ENCODE assay signal across 9 mouse cellular contexts in the genomic region with DNA sequence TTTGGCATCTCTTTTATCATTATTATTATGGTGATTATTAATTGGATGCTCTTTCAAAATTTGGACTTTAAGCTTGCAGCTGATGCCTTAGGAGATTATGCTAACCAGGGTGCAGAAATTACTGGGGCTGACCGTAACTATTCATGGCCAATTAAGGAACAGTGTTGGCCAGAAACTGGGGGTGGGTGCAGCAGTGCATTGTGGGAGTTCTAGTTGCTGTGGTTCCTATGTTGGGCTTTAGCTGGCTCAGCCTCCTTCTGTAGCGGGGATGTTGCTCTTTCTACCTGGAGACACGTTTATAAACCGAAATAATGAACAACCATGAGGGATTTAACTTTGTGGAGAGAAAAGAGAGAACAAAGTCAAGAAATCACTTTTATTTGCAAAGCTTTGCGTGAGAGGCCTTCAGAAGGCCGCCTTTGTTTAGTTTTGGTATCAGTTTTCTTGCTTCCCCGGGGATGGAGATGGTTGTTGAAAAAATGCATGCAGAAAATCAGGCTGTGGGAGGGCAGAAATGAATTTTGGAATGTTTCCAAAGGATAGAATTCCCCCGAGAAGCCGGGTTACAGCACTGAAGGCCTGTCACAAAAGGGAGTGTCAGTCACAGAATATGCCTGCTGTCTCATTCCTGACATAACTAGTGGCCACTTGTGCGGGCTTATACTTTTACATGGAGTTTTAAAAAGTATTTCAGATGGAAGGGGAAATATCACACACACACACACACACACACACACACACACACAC.
DNase-seq lines count a peak whose midpoint lies in the region; ATAC-seq and TF ChIP-seq lines count a peak whose summit lies in the region.
"Had no signal": no experiment of that assay in that cellular context is flagged by ENCODE, and none has a peak within 500 bp of the region (broad histone marks: within the 10 kb centered on the region; RNA-seq: fewer than 3 reads in every experiment).

No protein-coding gene starts in this region.

- H3K36me3 ChIP-seq in hindbrain, embryonic 15.5 days = no peaks in the 10 kb centered on the region
- H3K36me3 ChIP-seq in stomach, postnatal 0 days (ENCODE audit: control insufficient read depth, insufficient read depth, low read length) = no peaks in the 10 kb centered on the region

- no peak for TF ChIP-seq CTCF in stomach, postnatal 0 days (IDR thresholded peaks at IDR 0.05; ENCODE audit: low read depth)

- 0 out of 2 replicates have a peak, but pooled peaks have one; percentile 27 for ATAC-seq in hindbrain, embryonic 15.5 days (ENCODE audit: low FRiP score, low read depth)
- ATAC-seq in stomach, postnatal 0 days (ENCODE audit: low FRiP score, low TSS enrichment) = no peak; the same call in 1 of the 2 replicates

- H3K4me2 ChIP-seq in hindbrain, embryonic 15.5 days = no peak overlapping the region; the same call in 1 of the 2 replicates
- 0 out of 2 replicates have a peak overlapping the region, but pooled peaks have one; percentile 17 for H3K4me2 ChIP-seq in stomach, postnatal 0 days (replicated peaks; ENCODE audit: low read depth)

- no peak overlapping the region for H3K9ac ChIP-seq in hindbrain, embryonic 15.5 days
- no peak overlapping the region for H3K9ac ChIP-seq in stomach, postnatal 0 days (ENCODE audit: low read length)

- WGBS in hindbrain, embryonic 15.5 days = 37% methylated on average over 10 of the region's 10 CpGs
- WGBS in stomach, postnatal 0 days = 15% methylated on average over 10 of the region's 10 CpGs

- TF ChIP-seq EP300 in stomach, postnatal 0 days (optimal IDR thresholded peaks at IDR 0.05) = no peak

- DNase-seq in embryo, embryonic 11 days = peak; percentile 29
- no peak for DNase-seq in embryo, embryonic 10.5 days (ENCODE audit: low spot score)
- peak; percentile 32 for DNase-seq in urinary bladder, postnatal 14 days (ENCODE audit: low spot score)
- DNase-seq in urinary bladder, postnatal 25 days (ENCODE audit: low spot score) = no peak
- no peak for DNase-seq in stomach, postnatal 0 days (ENCODE audit: low spot score)
- DNase-seq in right cerebral cortex, postnatal 4 days = no peak
- no peak for DNase-seq in right cerebral cortex, adult 18-20 months

- H3K27ac ChIP-seq in hindbrain, embryonic 15.5 days (replicated peaks) = peak overlapping the region; percentile 54
- H3K27ac ChIP-seq in stomach, postnatal 0 days (replicated peaks) = 0 out of 2 replicates have a peak overlapping the region, but pooled peaks have one; percentile 40

- H3K27me3 ChIP-seq in hindbrain, embryonic 15.5 days = no peaks in the 10 kb centered on the region
- H3K27me3 ChIP-seq in stomach, postnatal 0 days (ENCODE audit: control insufficient read depth, insufficient read depth, low read length) = no peaks in the 10 kb centered on the region

- peaks cover 13% of the 10 kb centered on the region; the same call in 1 of the 2 replicates for H3K4me1 ChIP-seq in hindbrain, embryonic 15.5 days (replicated peaks)
- no peaks in the 10 kb centered on the region for H3K4me1 ChIP-seq in stomach, postnatal 0 days (replicated peaks; ENCODE audit: control insufficient read depth, insufficient read depth)

- no peaks in the 10 kb centered on the region for H3K9me3 ChIP-seq in hindbrain, embryonic 15.5 days
- no peaks in the 10 kb centered on the region for H3K9me3 ChIP-seq in stomach, postnatal 0 days (ENCODE audit: control insufficient read depth, low read length)

- no peak overlapping the region for H3K4me3 ChIP-seq in hindbrain, embryonic 15.5 days
- no peak overlapping the region for H3K4me3 ChIP-seq in stomach, postnatal 0 days (ENCODE audit: low read depth, low read length)
- H3K4me3 ChIP-seq: erythroblast, embryonic 14.5 days had no signal

Comparison
In these comparisons a context has a peak if more than half of its experiments do, and no peak if none do; other contexts are left out.
1. DNase-seq: peak in embryo, embryonic 11 days (single experiment) and urinary bladder, postnatal 14 days (single experiment); none in embryo, embryonic 10.5 days (single experiment), urinary bladder, postnatal 25 days (single experiment), stomach, postnatal 0 days (single experiment), right cerebral cortex, postnatal 4 days (single experiment) and right cerebral cortex, adult 18-20 months (single experiment).